Mouse (Mus musculus) spleen, postnatal 0 days (tissue): ENCODE results near the gene Coro6. TPM values are rescaled to one million over a fixed set of nuclear protein-coding genes. Genes with fewer than 3 reads are reported as not detected.

ENCODE experiments used
- polyA plus RNA-seq: library from polyadenylated mRNA; unstranded; fragments of >200 nt; fragmentation: Nextera tagmentation; extraction: Ambion mirVana; gene quantifications from 2 replicates; pipeline ENCODE4 v1.2.1, GENCODE M21; 2015

The Coro6 gene
- polyA plus RNA-seq: 0.07 TPM in 1 of 2 replicates, not detected in the other

GRCm38 (mm10) chr11:77462283-77463100, at the start of gene Coro6:
Gene Coro6 (plus strand): TSS chr11:77462411.

GRCm38 (mm10) chr11:77489591-77490235, 27.5 kb downstream of the Coro6 start, which contains the start of gene Ankrd13b:
Gene Ankrd13b (minus strand): TSS chr11:77489678.

GRCm38 (mm10) chr11:77493512-77494343, 31.5 kb downstream of the Coro6 start, which contains the start of gene Git1:
Gene Git1 (plus strand): TSS chr11:77493562.

GRCm38 (mm10) chr11:77514832-77515636, 52.8 kb downstream of the Coro6 start, which contains the start of gene Abhd15:
Gene Abhd15 (plus strand): TSS chr11:77515121.

GRCm38 (mm10) chr11:77515637-77516552, 53.7 kb downstream of the Coro6 start, which contains the start of gene Trp53i13:
Gene Trp53i13 (minus strand): TSS chr11:77515980.

GRCm38 (mm10) chr11:77519043-77519442, 56.8 kb downstream of the Coro6 start, which contains the start of gene Gm10392:
Gene Gm10392 (minus strand): TSS chr11:77519198.

Other genes starting within 250 kb of the Coro6 start
- gene Ssh2, start 246.1 kb upstream of the Coro6 start, polyA plus RNA-seq: 10.4 and 12.9 TPM in 2 replicates
- gene Ankrd13b, start 27.3 kb downstream of the Coro6 start, polyA plus RNA-seq: 1.6 and 1.7 TPM in 2 replicates
- gene Git1, start 31.2 kb downstream of the Coro6 start, polyA plus RNA-seq: 4.1 and 4.4 TPM in 2 replicates
- gene Abhd15, start 52.7 kb downstream of the Coro6 start, polyA plus RNA-seq: 3.6 and 4.5 TPM in 2 replicates
- gene Trp53i13, start 53.6 kb downstream of the Coro6 start, polyA plus RNA-seq: 10.0 and 12.9 TPM in 2 replicates
- 0.17 and 0.22 TPM in 2 replicates for gene Gm10392, start 56.8 kb downstream of the Coro6 start, polyA plus RNA-seq
- 8.0 and 9.8 TPM in 2 replicates for gene Taok1, start 145.4 kb downstream of the Coro6 start, polyA plus RNA-seq
- gene Nufip2, start 223.7 kb downstream of the Coro6 start, polyA plus RNA-seq: 4.0 and 4.5 TPM in 2 replicates